Mouse (Mus musculus) midbrain, postnatal 0 days (tissue): ENCODE data around the gene Sntb2. TPM values are rescaled to one million over a fixed set of nuclear protein-coding genes. Genes with fewer than 3 reads are reported as not detected.
"Not testable (repeated sequence)": the region's sequence is repeated elsewhere in the genome, so short reads cannot be mapped to it uniquely, and the experiment has no call there.

Source experiments
- ATAC-seq: fragments of 200-750 bp; cut with Nextera tagmentation; 2 replicates; pipeline ENCODE4 v1.8.0; 2017; ENCODE audit warnings: moderate number of reproducible peaks, mild to moderate bottlenecking, moderate TSS enrichment, moderate library complexity; ENCODE audit not compliant: low FRiP score
- DNase-seq: peaks from one replicate; pipeline ENCODE4 v3.0.0-alpha.2; 2015; ENCODE audit warnings: low spot score
- H3K27ac ChIP-seq: fragments of 300-500 bp; sonication (generic); 2 replicates; pipeline ENCODE4 v1.5.1; 2014; ENCODE audit warnings: low read depth, mild to moderate bottlenecking, low read length, mixed read lengths
- H3K27me3 ChIP-seq: fragments of 300-500 bp; sonication (generic); 2 replicates; pipeline ENCODE4 v1.6.1; 2014; ENCODE audit warnings: low read length, control low read depth, mixed read lengths; ENCODE audit not compliant: insufficient read depth
- H3K36me3 ChIP-seq: fragments of 300-500 bp; sonication (generic); 2 replicates; pipeline ENCODE4 v1.6.1; 2014; ENCODE audit warnings: low read length, control low read depth, mixed read lengths; ENCODE audit not compliant: insufficient read depth
- H3K4me1 ChIP-seq: fragments of 300-500 bp; sonication (generic); 2 replicates; pipeline ENCODE4 v1.6.1; 2014; ENCODE audit warnings: mild to moderate bottlenecking, control low read depth, antibody characterized with exemption, low read length, mixed read lengths; ENCODE audit not compliant: insufficient read depth
- H3K4me2 ChIP-seq: fragments of 300-500 bp; sonication (generic); 2 replicates; pipeline ENCODE4 v1.6.1; 2014; ENCODE audit warnings: low read depth, mild to moderate bottlenecking, low read length, mixed read lengths; ENCODE audit not compliant: poor library complexity, severe bottlenecking
- H3K4me3 ChIP-seq: fragments of 300-500 bp; sonication (generic); 2 replicates; pipeline ENCODE4 v1.5.1; 2014; ENCODE audit warnings: low read depth, mild to moderate bottlenecking, low read length, moderate library complexity
- H3K9ac ChIP-seq: fragments of 300-500 bp; sonication (generic); replicated peaks from 2 replicates; pipeline ENCODE4 v1.6.1; 2014; ENCODE audit warnings: mild to moderate bottlenecking, low read length, moderate library complexity, mixed read lengths; ENCODE audit not compliant: poor library complexity, severe bottlenecking
- H3K9me3 ChIP-seq: fragments of 300-500 bp; sonication (generic); 2 replicates; pipeline ENCODE4 v1.6.1; 2016; ENCODE audit warnings: low read length, control low read depth
- CTCF ChIP-seq: IDR thresholded peaks from 2 replicates; pipeline ENCODE4 v1.5.1; 2016; ENCODE audit warnings: antibody characterized with exemption, mild to moderate bottlenecking
- whole genome bisulfite sequencing: fragments of 180-500 bp; shearing (Covaris S2); extraction: QIAGEN DNeasy Blood & Tissue Kit; methylation state at CpG from one replicate; pipeline ENCODE4 v1.1.7; 2014; 5-methylcytosine and 5-hydroxymethylcytosine counted together
- polyA plus RNA-seq: library from polyadenylated mRNA; unstranded; fragments of >200 nt; fragmentation: Nextera tagmentation; extraction: Ambion mirVana; gene quantifications from 2 replicates; pipeline ENCODE4 v1.2.1, GENCODE M21; 2015
- total RNA-seq: library from RNA; depleted of rRNA; stranded (reverse); fragments of >200 nt; gene quantifications from 2 replicates; pipeline ENCODE4 v1.2.3, GENCODE M21; 2014

Gene Sntb2
- total and polyA plus RNA-seq, 2 experiments from 2014 or later, result 3.3 to 7.1 TPM

GRCm38 (mm10) chr8:106996339-106996738 lies 60.8 kb downstream of the Sntb2 start:
- H3K4me2 ChIP-seq, H3K4me1 ChIP-seq, H3K36me3 ChIP-seq, ATAC-seq, H3K4me3 ChIP-seq, DNase-seq, H3K27ac ChIP-seq, H3K27me3 ChIP-seq, H3K9me3 ChIP-seq, H3K9ac ChIP-seq: not testable (repeated sequence)
- TF ChIP-seq CTCF, result peak; percentile 37
- 88% methylated on average over 4 of the region's 4 CpGs for WGBS

- H3K4me1 ChIP-seq, result no peaks in the 10 kb centered on the region
- no peak overlapping the region for H3K9ac ChIP-seq
- TF ChIP-seq CTCF, result no peak
- no peaks in the 10 kb centered on the region for H3K27me3 ChIP-seq
- no peak overlapping the region for H3K4me3 ChIP-seq
- H3K27ac ChIP-seq, result no peak overlapping the region
- ATAC-seq, result no peak
- H3K4me2 ChIP-seq, result no peak overlapping the region
- no peaks in the 10 kb centered on the region for H3K9me3 ChIP-seq
- DNase-seq, result no peak
- H3K36me3 ChIP-seq, result peaks cover 6% of the 10 kb centered on the region; the same call in 1 of the 2 replicates
- WGBS, result 88% methylated on average over 4 of the region's 4 CpGs
These were observed 61.9 kb downstream of the Sntb2 start for GRCm38 (mm10) chr8:106997416-106997815.

GRCm38 (mm10) chr8:106999068-106999467 lies 63.5 kb downstream of the Sntb2 start:
- Histone ChIP-seq H3K27ac (no peak overlapping the region), H3K36me3 (peaks cover 6% of the 10 kb centered on the region; the same call in 1 of the 2 replicates), H3K27me3 (no peaks in the 10 kb centered on the region), H3K4me3 (no peak overlapping the region), H3K9me3 (no peaks in the 10 kb centered on the region), H3K9ac (no peak overlapping the region), H3K4me1 (no peaks in the 10 kb centered on the region), H3K4me2 (no peak overlapping the region)
- ATAC-seq (no peak), DNase-seq (no peak)
- WGBS, result 89% methylated on average over 1 of the region's 1 CpGs
- no peak for TF ChIP-seq CTCF

GRCm38 (mm10) chr8:107002532-107002931 lies 67.0 kb downstream of the Sntb2 start:
- H3K4me2 ChIP-seq, result no peak overlapping the region
- no peak overlapping the region for H3K4me3 ChIP-seq
- H3K36me3 ChIP-seq, result peaks cover 2% of the 10 kb centered on the region; the same call in 1 of the 2 replicates
- DNase-seq, result peak; percentile 92
- peak; percentile 100 for TF ChIP-seq CTCF
- no peak overlapping the region for H3K9ac ChIP-seq
- H3K9me3 ChIP-seq, result no peaks in the 10 kb centered on the region
- H3K27ac ChIP-seq, result no peak overlapping the region
- H3K27me3 ChIP-seq, result no peaks in the 10 kb centered on the region
- H3K4me1 ChIP-seq, result no peaks in the 10 kb centered on the region
- 36% methylated on average over 5 of the region's 5 CpGs for WGBS
- peak; percentile 65 for ATAC-seq

GRCm38 (mm10) chr8:107007795-107008194 lies 72.2 kb downstream of the Sntb2 start:
- Histone ChIP-seq H3K4me1 (no peaks in the 10 kb centered on the region), H3K4me2 (no peak overlapping the region), H3K27me3 (no peaks in the 10 kb centered on the region), H3K27ac (no peak overlapping the region), H3K4me3 (no peak overlapping the region), H3K9ac (no peak overlapping the region), H3K9me3 (no peaks in the 10 kb centered on the region), H3K36me3 (no peaks in the 10 kb centered on the region; the same call in 1 of the 2 replicates)
- no peak for TF ChIP-seq CTCF
- DNase-seq, result no peak
- WGBS, result 95% methylated on average over 3 of the region's 3 CpGs
- ATAC-seq, result no peak

- Histone ChIP-seq H3K9me3 (no peaks in the 10 kb centered on the region), H3K9ac (no peak overlapping the region), H3K27me3 (no peaks in the 10 kb centered on the region), H3K4me2 (no peak overlapping the region), H3K4me3 (no peak overlapping the region), H3K4me1 (no peaks in the 10 kb centered on the region), H3K36me3 (no peaks in the 10 kb centered on the region; the same call in 1 of the 2 replicates), H3K27ac (no peak overlapping the region)
- DNase-seq (no peak), ATAC-seq (no peak)
- TF ChIP-seq CTCF, result no peak
- 81% methylated on average over 2 of the region's 2 CpGs for WGBS
These were observed 77.1 kb downstream of the Sntb2 start for GRCm38 (mm10) chr8:107012666-107013065.
